Mouse (Mus musculus) layer of hippocampus, postnatal 25 days (tissue): ENCODE data around the gene Cux2. TPM values are rescaled to one million over a fixed set of nuclear protein-coding genes. Genes with fewer than 3 reads are reported as not detected.
A peak's percentile ranks its signal among the peaks of the same experiment; 100 is the strongest.

Experiments
- DNase-seq, 2 experiments: peaks; one replicate each; pipeline ENCODE4 v3.0.0; 2022; ENCODE audit warnings: mixed read lengths in 2 of 2, low spot score in 1 of 2; ENCODE audit errors: extremely low spot score in 1 of 2
- total RNA-seq, 2 experiments: library from RNA; stranded (reverse); gene quantifications; 2 replicates each; pipeline ENCODE4 v1.2.3; 2021

Cux2 gene
- total RNA-seq, 2 experiments from 2014 or later: 32.9 to 36.7 TPM

- no peak for DNase-seq
Measured at GRCm38 (mm10) chr5:122019288-122019687, 30.6 kb downstream of the Cux2 start.

DNA sequence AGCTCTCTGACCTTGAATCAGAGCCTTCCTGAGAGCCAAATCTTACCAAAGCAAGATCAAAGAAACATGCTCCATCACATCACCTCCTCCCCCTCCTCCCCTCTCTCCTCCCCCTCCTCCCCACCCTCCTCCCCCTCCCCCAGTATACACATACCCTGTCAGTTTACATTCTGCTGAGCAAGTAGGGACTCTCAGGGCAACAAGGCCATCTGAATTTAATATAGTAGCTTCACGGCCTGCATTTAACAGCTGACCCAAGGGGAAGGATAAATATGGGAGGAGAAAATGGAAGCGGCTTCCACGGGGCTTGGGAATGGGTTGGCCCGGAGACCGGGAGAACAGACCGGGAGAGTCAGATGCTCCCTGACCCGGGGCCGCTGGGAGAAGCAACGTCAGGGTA is 32.1 kb downstream of the Cux2 start:
- no peak for DNase-seq

- no peak for DNase-seq
Measured at GRCm38 (mm10) chr5:122017269-122017668, 32.6 kb downstream of the Cux2 start.

GRCm38 (mm10) chr5:122016744-122017143 is 33.2 kb downstream of the Cux2 start:
- no peak for DNase-seq

DNA sequence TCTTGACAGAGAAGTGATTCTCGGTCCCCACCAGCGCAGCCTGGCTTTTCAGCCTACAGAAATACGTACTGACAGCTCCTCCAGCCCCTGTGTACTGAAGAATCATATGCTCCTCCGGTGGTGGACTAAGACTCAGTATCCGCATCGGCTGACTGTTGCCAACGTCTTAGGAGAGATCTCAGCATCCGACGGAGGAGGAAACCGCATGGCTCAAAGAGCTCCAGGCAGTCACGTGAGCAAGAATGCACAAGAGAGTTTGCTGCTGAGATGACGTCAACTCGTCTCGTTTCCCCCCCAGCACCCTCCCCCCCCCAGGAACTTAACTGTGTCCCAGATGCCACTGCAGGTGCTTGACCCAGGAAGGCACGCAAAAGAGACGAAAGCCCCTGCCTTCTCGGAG is 34.8 kb downstream of the Cux2 start:
- no peak for DNase-seq

DNA sequence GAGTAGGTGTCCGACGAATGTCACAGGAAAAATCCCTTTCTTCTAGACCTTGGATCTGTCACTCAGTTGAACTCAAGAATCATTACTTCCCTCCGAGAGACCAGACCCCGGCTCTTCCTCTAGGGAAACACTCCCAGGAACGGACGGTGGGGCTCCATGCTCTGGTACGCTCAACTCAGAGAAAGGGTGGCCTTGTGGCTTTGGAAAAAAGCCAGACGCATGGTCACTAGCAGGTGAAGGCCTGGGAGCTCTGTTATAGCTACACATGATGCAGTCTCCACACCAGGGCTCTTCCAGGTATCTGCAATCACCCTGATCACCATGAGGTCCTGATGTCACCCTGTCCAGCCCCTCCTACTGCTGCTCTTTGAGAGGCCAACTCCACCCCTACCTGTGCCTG is 35.2 kb downstream of the Cux2 start:
- DNase-seq: no peak

DNA sequence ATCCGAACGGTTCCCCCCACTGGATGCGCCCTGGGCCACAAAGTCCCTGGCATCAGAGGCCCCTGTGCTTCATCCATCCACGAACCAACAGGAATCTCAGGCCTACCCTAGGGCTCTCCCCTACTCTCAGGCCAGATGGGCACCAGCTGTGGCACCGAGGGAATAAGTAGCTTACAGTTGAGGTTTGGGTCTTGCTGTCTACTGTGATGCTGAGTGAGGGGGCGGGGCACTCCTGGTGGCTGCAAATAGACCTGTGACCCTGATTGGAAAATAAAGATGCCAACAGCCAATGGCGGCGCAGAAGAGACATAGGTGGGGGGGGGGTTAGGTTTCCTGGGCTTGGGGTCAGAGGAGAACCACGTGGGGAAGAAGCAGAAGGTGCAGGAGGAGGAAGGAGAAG is 38.6 kb downstream of the Cux2 start:
- DNase-seq: no peak

DNA sequence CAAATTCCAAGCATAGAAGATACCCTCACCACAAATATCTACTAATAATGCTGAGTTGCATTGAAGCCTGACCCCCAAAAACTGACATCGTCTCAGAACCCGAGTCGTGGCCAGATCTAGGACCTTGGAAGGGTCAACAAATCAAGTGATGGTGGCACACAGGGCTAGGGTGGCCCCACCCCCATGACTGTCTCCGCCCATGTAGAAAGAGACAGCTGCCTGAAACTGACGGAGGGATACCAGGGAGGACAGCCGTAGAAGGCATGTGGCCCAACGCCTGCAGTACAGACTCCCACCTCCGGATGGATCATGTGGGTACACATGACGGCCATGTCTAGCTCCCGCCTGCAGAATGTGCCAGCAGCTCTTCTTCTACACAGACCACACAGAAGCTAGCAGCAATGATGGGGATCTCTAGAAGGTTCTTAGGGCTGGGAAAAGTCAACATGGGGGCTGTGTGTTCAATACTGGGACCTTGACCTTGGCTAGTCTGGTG is 41.9 kb downstream of the Cux2 start:
- DNase-seq: no peak

- no peak for DNase-seq
Measured at GRCm38 (mm10) chr5:122003460-122003859, 46.4 kb downstream of the Cux2 start.

GRCm38 (mm10) chr5:122002148-122002547 is 47.8 kb downstream of the Cux2 start:
- DNase-seq: no peak

- DNase-seq: no peak
Measured at GRCm38 (mm10) chr5:122001311-122001710, 48.6 kb downstream of the Cux2 start.

DNA sequence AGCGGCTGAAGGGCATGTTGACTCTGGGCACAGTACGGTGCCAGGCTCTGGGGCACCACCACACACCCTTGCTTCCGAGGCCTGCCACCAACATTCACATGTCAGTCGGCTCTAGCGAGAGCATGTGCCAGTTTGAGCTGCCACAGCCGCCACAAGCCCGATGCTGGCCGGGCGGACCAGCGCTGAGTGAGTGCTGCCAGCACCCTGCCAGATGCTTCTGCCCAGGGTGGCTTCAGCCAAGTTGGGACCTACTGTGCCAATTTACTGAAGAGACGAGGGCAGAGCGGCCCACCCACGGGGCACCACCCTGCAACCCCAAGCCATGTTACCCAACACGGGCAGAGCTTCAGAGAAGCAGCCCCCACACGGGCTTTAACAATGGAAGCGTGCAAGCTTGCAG is 49.5 kb downstream of the Cux2 start:
- no peak for DNase-seq

DNA sequence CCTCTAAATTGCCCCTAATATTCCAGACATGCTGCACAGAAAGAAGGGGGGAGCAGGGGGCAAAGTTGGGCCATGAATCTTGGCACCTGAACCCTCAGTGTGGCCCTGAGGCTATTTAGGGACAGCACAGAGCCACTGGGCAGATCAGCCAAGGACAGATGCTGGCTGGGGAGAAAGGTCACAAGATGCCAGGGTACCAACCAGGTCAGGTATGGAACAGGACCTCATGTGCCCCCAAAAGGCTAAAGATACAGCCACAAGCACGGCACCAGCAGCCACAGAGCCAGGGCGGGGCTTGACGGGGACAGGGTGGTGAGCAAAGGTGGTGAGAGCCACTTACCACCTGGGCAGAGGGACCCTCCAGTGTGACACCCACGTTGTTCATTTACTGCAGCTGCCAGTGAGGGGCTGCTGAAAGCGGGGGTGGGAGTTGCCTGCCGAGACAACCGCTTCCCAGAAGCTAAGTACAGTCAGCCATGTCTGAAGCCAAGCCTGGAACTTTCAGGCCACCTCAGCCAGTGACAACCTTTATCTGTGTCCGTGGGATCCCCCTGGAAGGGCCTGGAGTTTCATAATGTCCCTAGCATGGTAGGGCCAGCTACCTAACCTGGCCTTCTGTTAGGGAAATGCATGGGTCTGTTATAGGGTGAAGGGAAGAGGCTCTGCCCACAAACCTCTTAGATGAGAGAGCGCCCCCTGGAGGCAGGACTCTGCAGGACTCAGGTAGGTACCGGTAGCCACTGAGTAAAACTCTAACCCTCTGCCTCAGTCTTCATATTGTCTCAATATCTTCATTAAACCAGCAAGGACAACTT is 50.7 kb downstream of the Cux2 start:
- peak; percentile 45 to 81 for DNase-seq

- DNase-seq: no peak
Measured at GRCm38 (mm10) chr5:121998281-121998680, 51.6 kb downstream of the Cux2 start.

DNA sequence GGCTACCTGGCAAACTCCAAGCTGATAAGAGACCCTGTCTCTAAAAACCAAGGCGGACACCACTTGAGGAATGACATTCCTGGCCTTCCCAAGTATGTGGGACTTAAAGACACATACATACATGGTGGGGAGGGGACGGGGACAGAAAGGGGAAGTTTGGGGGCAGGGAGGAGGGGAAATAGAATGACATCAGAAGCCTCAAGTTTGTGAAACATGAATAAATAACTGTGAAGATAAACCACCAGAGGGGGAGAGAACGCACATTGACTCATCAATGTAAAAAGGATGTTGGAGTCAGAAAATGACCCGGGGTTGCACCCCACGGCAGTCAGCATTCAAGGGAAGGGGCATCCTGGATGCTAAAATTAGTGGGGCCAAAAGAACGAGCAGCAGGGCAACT is 53.2 kb downstream of the Cux2 start:
- DNase-seq: no peak

- DNase-seq: no peak
Measured at GRCm38 (mm10) chr5:121994808-121995207, 55.1 kb downstream of the Cux2 start.

DNA sequence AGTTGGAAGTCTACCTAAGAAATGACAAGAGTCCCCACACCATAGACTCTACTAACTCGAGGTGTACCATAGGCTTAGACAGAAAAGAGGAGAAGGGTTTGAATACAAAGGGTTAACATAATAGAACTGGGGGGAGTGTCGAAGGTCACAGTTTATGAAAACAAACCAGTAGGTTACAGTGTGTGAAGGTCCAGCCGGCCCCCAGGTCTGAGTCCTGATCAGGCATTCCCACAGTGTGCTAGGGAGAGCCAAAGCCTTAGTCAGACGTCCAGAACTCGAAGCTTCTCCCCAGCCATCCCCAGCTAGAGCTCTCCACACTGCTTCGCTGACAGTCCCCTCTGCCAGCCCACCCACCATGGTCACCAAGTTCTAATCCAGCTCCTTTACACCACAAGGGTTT is 58.0 kb downstream of the Cux2 start:
- DNase-seq: no peak

- no peak for DNase-seq
Measured at GRCm38 (mm10) chr5:121985855-121986254, 64.0 kb downstream of the Cux2 start.

DNA sequence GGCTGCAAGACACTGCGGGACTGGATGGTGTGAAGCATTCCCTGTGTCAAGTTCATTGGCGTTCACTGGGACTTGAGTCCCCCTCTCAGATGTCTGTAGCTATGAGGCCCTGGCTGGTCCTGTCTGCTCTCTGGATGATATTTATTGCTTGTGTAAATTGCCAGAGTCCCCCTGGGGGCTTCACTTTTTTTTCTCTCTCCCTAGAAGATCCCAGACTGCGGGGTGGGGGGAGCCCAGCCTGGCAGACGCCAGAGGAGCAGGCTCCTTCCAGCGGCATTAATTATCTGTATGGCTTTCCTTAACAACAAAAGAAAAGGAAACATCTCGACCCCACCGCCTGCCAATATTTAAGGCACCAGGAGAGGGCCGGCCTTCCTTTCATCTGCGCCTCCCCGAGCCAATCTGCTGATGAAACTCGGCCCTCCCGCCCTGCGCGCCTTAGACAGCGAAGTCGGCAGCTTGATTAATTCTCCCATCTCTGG is 68.2 kb downstream of the Cux2 start:
- DNase-seq: no peak

GRCm38 (mm10) chr5:121976331-121976730 is 73.6 kb downstream of the Cux2 start:
- no peak for DNase-seq

GRCm38 (mm10) chr5:121973541-121973940 is 76.4 kb downstream of the Cux2 start:
- DNase-seq: no peak

- DNase-seq: no peak
Measured at GRCm38 (mm10) chr5:121972680-121973192, 77.2 kb downstream of the Cux2 start.
